Mouse (Mus musculus): ENCODE results near the gene Gm10217. TPM values are rescaled to one million over a fixed set of nuclear protein-coding genes. Genes with fewer than 3 reads are reported as not detected.

Gene Gm10217
- total and polyA plus RNA-seq, 3 experiments: not detected

DNA sequence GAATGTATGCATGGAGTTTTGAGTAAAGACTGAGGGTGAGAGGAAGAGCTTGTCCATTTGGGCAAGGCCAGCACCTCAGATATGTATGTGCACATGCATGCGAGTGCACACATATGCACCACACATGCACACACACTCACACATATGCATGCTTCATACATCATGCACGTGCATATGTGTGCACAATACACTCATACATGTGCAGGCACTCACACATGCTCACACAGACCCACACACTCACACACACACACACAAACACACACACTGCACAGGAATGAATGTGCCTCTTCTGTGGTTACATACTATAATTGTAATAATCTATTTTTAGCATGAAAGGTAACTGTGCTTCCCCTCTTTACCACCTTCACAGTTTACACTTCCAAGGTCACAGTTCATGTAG lies 35.1 kb downstream of the Gm10217 start:
- TF ChIP-seq MAFK (IDR thresholded peaks at IDR 0.05; ENCODE audit: insufficient replicate concordance, low read length) (no peak), IRF4 (IDR thresholded peaks at IDR 0.05; ENCODE audit: low read depth, low read length) (no peak), BHLHE40 (IDR thresholded peaks at IDR 0.05; ENCODE audit: low read depth, low read length) (no peak), NRF1 (IDR thresholded peaks at IDR 0.05; ENCODE audit: low read depth, low read length) (no peak), TBP (conservative IDR thresholded peaks at IDR 0.05; ENCODE audit: low read depth, low read length) (no peak)
- H3K36me3 ChIP-seq (replicated peaks in 1 of 2; ENCODE audit: control insufficient read depth in 1 of 2, insufficient read depth in 1 of 2, low read length in 1 of 2): no peaks in the 10 kb centered on the region
- 0 out of 2 replicates have a peak, but pooled peaks cover 2% of the 10 kb centered on the region for H3K79me2 ChIP-seq (replicated peaks; ENCODE audit: control insufficient read depth, extremely low read depth, insufficient read depth, poor library complexity, severe bottlenecking)
- no peaks in the 10 kb centered on the region for H3K4me1 ChIP-seq (ENCODE audit: control insufficient read depth in 1 of 2, insufficient read depth in 2 of 2)
- H3K27ac ChIP-seq (ENCODE audit: insufficient read depth, low read depth): no peak overlapping the region; the same call in 1 of the 2 replicates
- peaks cover 2% of the 10 kb centered on the region for H3K9me3 ChIP-seq (replicated peaks; ENCODE audit: low read length)
- dilution Hi-C loops (cut with MboI; ENCODE audit: extremely low pct_ligation_motif_present, extremely low pct_unique_long_range_greater_than_20kb, low sequenced_read_pairs): no loop called here
- H3K4me2 ChIP-seq (ENCODE audit: insufficient read depth, low read depth, poor library complexity, severe bottlenecking): no peak overlapping the region
- no peaks in the 10 kb centered on the region for H3K27me3 ChIP-seq (replicated peaks)
- H3K9ac ChIP-seq (ENCODE audit: insufficient read depth, low read depth): no peak overlapping the region
- no peak for DNase-seq (ENCODE audit: extremely low read depth)
- H3K4me3 ChIP-seq (replicated peaks in 1 of 3; ENCODE audit: low read depth in 2 of 3, low read length in 2 of 3, poor library complexity in 1 of 3): no peak overlapping the region
- in situ Hi-C loops (cut with MboI; ENCODE audit: low pct_ligation_motif_present, low pct_unique_long_range_greater_than_20kb, low sequenced_read_pairs): no loop called here

DNA sequence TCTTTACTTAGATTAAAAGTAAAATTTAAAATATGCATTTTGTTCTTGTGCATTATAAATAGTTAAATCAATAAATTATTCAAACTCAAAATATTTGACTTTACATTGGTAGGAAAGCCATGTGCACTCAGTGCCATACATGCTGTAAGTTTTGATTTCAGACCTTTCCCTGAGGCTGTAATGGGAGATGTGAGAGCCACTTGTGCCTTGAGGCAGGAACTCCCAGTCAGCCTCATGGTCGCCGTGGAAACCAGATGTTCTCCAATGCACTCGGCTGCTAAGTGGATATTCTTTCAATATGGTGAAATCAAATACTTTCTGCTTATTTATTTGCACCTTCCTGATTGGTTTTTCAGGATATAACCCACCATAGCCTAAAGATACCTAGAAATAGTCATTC lies 35.6 kb downstream of the Gm10217 start:
- Histone ChIP-seq H3K27ac (ENCODE audit: insufficient read depth, low read depth) (no peak overlapping the region), H3K27me3 (replicated peaks) (no peaks in the 10 kb centered on the region), H3K9ac (ENCODE audit: insufficient read depth, low read depth) (no peak overlapping the region), H3K9me3 (replicated peaks; ENCODE audit: low read length) (peaks cover 2% of the 10 kb centered on the region), H3K4me1 (ENCODE audit: control insufficient read depth in 1 of 2, insufficient read depth in 2 of 2) (no peaks in the 10 kb centered on the region), H3K36me3 (replicated peaks in 1 of 2; ENCODE audit: control insufficient read depth in 1 of 2, insufficient read depth in 1 of 2, low read length in 1 of 2) (no peaks in the 10 kb centered on the region), H3K4me2 (ENCODE audit: insufficient read depth, low read depth, poor library complexity, severe bottlenecking) (no peak overlapping the region), H3K79me2 (replicated peaks; ENCODE audit: control insufficient read depth, extremely low read depth, insufficient read depth, poor library complexity, severe bottlenecking) (0 out of 2 replicates have a peak, but pooled peaks cover 2% of the 10 kb centered on the region), H3K4me3 (replicated peaks in 1 of 3; ENCODE audit: low read depth in 2 of 3, low read length in 2 of 3, poor library complexity in 1 of 3) (no peak overlapping the region)
- TF ChIP-seq POLR2A (IDR thresholded peaks at IDR 0.05; ENCODE audit: low read depth, low read length): no peak
- no peak for TF ChIP-seq BHLHE40 (IDR thresholded peaks at IDR 0.05; ENCODE audit: low read depth, low read length)
- TF ChIP-seq GABPA (IDR thresholded peaks at IDR 0.05; ENCODE audit: insufficient replicate concordance, low read depth, low read length): no peak
- TF ChIP-seq TCF12 (IDR thresholded peaks at IDR 0.05; ENCODE audit: low read depth, low read length): no peak
- no peak for TF ChIP-seq JUN (IDR thresholded peaks at IDR 0.05; ENCODE audit: insufficient read depth, low read depth, low read length)
- no peak for TF ChIP-seq USF2 (conservative IDR thresholded peaks at IDR 0.05; ENCODE audit: low read depth, low read length)
- no peak for TF ChIP-seq POLR2AphosphoS2 (IDR thresholded peaks at IDR 0.05; ENCODE audit: low read depth, low read length)
- no peak for TF ChIP-seq ETS1 (conservative IDR thresholded peaks at IDR 0.05; ENCODE audit: low read depth, low read length)
- TF ChIP-seq JUND (conservative IDR thresholded peaks at IDR 0.05; ENCODE audit: low read depth, low read length): no peak
- TF ChIP-seq MAFK (IDR thresholded peaks at IDR 0.05; ENCODE audit: insufficient replicate concordance, low read length): no peak
- TF ChIP-seq E2F4 (IDR thresholded peaks at IDR 0.05; ENCODE audit: insufficient replicate concordance, low read depth, low read length): no peak
- TF ChIP-seq IRF4 (IDR thresholded peaks at IDR 0.05; ENCODE audit: low read depth, low read length): no peak
- TF ChIP-seq KAT2A (IDR thresholded peaks at IDR 0.05; ENCODE audit: insufficient replicate concordance, low read length): no peak
- TF ChIP-seq NELFE (IDR thresholded peaks at IDR 0.05; ENCODE audit: low read depth, low read length): no peak
- no peak for TF ChIP-seq EP300 (IDR thresholded peaks at IDR 0.05; ENCODE audit: low read length)
- DNase-seq (ENCODE audit: extremely low read depth): no peak
- dilution Hi-C loops (cut with MboI; ENCODE audit: extremely low pct_ligation_motif_present, extremely low pct_unique_long_range_greater_than_20kb, low sequenced_read_pairs) (no loop called here), in situ Hi-C loops (cut with MboI; ENCODE audit: low pct_ligation_motif_present, low pct_unique_long_range_greater_than_20kb, low sequenced_read_pairs) (no loop called here)

Other genes with a start within 250 kb of the Gm10217 start
- gene Fam155a, start 93.1 kb upstream of the Gm10217 start, total RNA-seq (2012; rRNA removed): not detected in 2 replicates
- not detected in 2 replicates for gene Fam155a, start 93.1 kb upstream of the Gm10217 start, total RNA-seq (2014; rRNA removed)
- not detected in 2 replicates for gene Fam155a, start 93.1 kb upstream of the Gm10217 start, polyA plus RNA-seq (2012; ENCODE audit: insufficient read length, low read depth)
- gene Lig4, start 113.4 kb downstream of the Gm10217 start, total RNA-seq (2012; rRNA removed): 1.7 and 2.5 TPM in 2 replicates
- gene Lig4, start 113.4 kb downstream of the Gm10217 start, total RNA-seq (2014; rRNA removed): 3.1 and 3.2 TPM in 2 replicates
- 7.1 and 7.9 TPM in 2 replicates for gene Lig4, start 113.4 kb downstream of the Gm10217 start, polyA plus RNA-seq (2012; ENCODE audit: insufficient read length, low read depth)
- 8.6 and 10.4 TPM in 2 replicates for gene Abhd13, start 113.5 kb downstream of the Gm10217 start, total RNA-seq (2012; rRNA removed)
- 20.3 and 23.6 TPM in 2 replicates for gene Abhd13, start 113.5 kb downstream of the Gm10217 start, total RNA-seq (2014; rRNA removed)
- 11.3 and 13.0 TPM in 2 replicates for gene Abhd13, start 113.5 kb downstream of the Gm10217 start, polyA plus RNA-seq (2012; ENCODE audit: insufficient read length, low read depth)
- 0.04 and 0.17 TPM in 2 replicates for gene Tnfsf13b, start 142.2 kb downstream of the Gm10217 start, total RNA-seq (2012; rRNA removed)
- gene Tnfsf13b, start 142.2 kb downstream of the Gm10217 start, total RNA-seq (2014; rRNA removed): 0.85 and 1.4 TPM in 2 replicates
- 2.5 and 3.7 TPM in 2 replicates for gene Tnfsf13b, start 142.2 kb downstream of the Gm10217 start, polyA plus RNA-seq (2012; ENCODE audit: insufficient read length, low read depth)